Mouse (Mus musculus) left cerebral cortex, adult 18-20 months (tissue): ENCODE results near the gene Slc29a4. TPM values are rescaled to one million over a fixed set of nuclear protein-coding genes. Genes with fewer than 3 reads are reported as not detected.

ENCODE experiments used
- DNase-seq, 2 experiments: peaks; one replicate each; pipeline ENCODE4 v3.0.0; 2021 to 2022; ENCODE audit warnings: low spot score in 2 of 2, mixed read lengths in 1 of 2
- total RNA-seq, 2 experiments: library from RNA; stranded (reverse); gene quantifications; 2 replicates each; pipeline ENCODE4 v1.2.3; 2021

Slc29a4 gene
- total RNA-seq, 2 experiments from 2014 or later: 6.1 to 10.8 TPM

DNA sequence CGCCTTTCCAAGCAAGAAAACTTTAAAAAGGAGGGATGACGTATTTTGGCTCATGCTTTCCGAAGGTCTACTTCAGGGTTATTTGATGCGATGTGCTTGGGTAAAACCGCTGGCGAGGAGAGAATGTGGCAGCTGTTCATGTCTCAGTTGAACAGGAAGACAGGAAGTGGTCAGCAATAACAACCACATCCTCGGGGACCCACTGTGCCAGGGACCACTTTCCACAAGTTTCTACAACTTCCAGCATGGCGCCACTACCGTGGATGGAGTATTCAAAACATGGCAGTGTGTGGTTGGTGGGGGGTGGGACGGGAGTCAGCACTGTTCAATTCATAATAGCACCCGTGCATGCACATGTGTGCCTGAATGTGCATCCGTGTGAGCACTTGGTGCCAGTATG, 38.0 kb downstream of the Slc29a4 start:
- DNase-seq: no peak

DNA sequence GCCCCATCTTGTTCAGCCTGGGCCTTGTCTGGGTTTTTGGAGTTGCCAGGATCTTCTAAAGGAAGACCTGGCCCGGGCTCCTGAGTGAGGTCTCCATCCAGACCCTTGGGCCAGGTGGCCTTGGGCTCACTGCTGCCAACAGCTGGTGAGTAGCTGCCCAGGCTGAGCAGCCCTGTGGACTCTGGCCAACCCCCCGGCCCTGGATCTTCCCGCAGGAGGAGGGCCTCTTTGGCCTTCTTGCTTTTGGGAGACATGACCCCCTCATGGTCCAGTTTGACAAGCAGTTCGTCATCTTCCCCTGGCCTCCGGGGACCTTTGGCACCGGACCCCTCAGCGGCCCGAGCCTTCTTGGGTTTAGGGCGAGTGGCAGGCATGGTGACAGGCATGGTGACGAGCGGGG, 39.6 kb downstream of the Slc29a4 start:
- no peak for DNase-seq

DNA sequence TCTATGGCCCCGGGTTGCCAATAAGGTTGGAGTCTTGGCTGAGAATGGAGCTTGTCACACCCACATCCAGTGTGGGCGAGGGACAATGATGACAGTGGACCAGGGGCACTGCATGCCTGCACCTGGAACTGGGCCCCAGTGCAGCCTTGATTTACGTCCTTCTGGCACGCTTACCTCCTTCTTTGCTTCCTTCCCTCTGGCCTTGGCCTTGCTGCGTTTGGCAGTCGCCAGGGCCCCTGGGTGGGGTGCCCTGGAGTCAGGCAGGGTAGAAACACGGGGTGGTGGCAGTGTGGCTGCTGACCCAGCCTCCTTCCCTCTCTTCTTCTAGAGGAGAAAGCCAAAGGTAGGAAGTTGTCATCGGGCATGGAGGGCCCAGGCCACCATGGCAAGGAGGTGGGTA, 47.6 kb downstream of the Slc29a4 start:
- no peak for DNase-seq

DNA sequence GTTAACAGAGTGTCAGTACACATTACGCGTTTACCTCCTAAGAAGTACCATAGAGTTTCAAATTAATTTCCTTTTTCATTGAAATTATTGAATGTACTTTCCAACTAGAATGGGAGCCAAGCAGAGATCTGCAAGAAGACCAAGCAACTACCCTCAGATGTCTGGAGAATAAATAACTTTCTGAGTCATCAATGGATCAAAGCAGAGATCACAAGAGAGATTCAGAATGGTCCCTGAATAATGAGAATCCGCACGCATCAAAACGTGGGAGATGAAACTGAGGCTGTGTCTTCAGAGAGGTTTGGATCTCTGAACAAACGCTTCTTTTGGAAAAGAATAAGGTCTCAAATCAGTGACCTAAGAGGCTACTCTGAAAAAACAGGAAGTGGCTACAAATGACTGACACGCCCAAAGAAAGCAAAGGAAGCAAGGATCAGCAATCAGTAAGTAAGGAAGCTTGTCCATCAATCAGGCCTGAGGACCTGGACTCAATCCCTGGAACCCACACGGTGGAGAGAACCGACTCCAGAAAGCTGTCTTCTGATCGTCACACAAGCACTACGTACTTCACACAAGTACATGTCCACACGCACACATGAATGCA, 54.8 kb downstream of the Slc29a4 start:
- no peak for DNase-seq

DNA sequence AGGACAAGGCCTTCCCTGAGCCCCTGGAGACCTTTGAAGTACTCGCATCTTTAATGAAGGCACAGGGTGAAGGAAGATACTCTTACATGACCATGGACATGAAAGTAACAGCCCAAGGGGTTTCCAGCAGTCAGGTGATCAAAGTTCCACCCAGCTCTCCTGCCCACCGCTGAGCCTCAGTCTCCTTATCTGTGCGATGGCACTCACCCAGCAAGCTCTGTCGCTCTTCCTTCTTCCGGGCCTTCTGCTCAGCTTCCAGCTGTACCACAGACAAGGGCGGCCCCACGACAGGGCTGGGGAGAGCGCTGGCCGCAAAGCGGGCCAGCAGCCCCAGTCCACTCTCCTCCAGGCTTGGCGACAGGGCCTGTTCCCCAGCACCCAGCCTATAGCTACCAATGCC, 57.9 kb downstream of the Slc29a4 start:
- no peak for DNase-seq

DNA sequence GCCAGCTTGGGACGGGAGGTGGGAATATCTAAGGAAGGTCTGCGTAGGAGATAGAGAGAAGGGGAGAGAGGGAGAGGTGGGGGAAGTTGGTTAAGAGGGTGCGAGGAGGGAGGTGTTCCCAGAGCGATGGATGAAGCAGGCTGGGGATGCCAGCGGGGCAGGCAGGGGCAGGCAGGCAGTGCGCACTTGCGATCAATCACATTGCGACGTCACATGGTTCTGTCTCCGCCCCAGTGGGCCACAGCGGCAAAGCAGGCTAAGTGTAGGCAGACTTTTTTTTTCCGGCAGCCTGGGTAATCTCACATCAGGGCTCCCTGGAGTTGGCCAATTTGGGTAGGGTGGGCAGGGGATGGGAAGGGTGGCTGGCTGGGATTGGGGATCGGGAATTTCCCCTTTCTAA, 59.9 kb downstream of the Slc29a4 start:
- DNase-seq: no peak

DNA sequence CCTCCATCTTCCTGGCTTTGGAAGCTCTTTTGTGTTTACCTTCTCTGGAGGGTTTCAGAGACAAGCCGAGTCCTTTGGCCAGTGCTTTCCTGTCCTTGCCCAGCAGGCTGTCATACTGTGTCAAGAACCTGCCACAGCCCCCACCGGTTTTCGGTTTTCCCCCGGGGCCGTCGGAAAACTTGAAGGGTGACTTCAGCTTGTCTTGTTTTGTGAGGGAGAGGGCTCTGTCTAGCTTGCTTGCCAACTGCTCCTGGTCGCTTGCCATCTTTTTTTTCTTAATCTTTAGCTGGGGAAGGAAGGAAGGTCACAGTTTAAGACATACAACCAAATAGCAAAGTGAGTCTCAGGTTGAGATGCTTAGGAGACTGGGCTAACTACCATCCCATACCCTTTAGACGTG, 67.5 kb downstream of the Slc29a4 start:
- no peak for DNase-seq

DNA sequence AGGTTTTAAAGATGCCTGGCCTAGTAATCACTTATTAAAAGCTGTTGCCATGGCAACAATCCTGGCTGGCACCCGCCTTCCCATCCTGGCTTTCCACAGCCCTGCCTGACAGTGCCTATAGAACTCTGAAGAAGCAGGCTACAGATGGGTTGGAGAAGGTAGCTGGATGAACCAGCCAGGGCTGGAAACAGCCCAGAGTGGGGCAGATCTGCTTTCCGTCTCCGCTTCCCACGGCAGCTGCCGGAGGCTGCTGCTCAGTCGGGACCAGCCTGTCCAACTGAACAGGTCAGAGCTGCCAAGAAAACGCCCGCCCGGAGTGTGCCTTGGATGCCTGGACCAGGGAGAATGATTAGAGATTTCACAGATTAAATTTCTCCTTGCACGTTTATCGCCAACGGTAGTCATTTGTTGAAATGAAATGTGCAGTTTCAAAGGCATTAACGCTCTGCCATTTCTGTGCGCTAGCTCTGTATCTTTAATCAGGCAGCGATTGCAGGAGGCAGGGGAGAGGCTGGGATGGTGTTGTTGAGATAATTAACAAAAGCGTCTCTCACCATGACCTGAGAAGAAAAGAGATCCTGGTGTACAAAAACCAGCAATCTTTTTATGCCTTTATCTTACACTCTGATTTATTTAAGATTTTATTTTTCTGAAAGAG, 69.1 kb downstream of the Slc29a4 start:
- peak; percentile 68 to 81 for DNase-seq

DNA sequence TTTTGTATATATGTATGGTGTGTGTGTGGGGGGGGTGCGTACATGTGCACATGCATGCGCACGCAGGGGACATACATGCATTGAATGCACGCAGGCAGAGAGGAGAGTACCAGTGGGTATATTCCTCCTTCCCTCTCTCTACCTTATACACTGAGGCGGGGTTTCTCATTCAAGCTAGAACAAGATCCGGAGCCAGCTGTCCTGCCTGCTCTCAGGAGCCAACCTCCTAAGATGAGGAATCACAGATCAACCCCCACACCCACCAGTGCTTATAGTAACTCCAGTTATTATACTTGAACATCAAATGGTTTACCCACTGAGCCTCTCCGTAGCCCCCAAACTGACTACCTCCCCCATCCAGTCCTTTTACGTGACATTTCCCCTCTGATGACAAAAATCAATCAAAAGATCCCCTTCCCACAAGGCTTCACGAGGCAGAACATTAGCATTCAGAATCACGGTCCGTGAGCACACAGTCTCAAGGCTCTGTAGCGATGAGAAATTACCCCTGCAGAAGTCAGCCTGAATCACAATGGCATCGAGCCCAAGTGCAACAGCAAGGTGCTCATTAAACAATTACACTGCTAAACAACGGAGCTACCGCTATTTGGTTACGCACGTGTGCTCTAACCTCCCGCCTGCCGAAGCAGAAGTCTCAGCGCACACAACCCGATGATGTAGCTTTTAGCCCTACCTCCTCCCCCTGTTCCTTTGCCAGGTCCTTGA, 69.9 kb downstream of the Slc29a4 start:
- DNase-seq: no peak

DNA sequence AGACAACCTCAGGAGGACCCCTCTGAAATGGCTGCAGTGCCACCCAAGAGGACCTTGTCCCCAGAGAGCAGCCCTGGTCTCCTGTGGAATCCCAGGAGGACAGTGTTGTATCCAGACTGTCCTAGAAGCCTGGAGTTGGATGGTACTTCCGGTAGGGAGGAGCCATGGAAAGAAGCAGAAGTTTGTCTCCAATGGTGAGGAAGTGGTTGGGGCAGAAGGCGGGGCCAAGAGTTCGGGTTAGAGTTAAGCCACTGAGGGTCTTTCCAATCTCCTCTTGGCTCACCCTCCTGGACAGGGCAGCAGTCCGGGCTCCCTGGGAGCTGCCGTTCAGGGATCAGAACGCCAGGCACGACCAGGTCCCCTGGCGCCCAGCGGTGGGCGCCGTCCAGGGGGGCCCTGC, 72.0 kb downstream of the Slc29a4 start:
- no peak for DNase-seq

DNA sequence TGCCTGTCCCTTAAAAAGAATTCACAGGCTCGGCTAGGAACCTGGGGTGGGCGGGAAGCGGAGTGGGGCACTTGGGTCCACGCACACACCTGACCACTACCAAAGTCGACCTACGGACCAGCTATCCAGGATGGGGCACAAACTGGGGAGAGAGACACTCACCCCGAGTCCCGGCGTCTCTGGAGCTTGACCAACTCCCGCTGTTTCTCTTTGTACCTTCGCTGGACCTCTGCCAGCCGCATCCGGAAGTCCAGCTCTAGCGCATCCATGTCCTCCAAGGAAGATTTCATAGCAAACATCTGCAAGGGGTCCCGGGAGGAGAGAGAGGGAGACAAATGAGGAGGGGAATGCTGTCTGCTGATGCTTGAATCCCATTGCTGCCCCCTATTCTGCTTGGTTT, 72.6 kb downstream of the Slc29a4 start:
- no peak for DNase-seq

DNA sequence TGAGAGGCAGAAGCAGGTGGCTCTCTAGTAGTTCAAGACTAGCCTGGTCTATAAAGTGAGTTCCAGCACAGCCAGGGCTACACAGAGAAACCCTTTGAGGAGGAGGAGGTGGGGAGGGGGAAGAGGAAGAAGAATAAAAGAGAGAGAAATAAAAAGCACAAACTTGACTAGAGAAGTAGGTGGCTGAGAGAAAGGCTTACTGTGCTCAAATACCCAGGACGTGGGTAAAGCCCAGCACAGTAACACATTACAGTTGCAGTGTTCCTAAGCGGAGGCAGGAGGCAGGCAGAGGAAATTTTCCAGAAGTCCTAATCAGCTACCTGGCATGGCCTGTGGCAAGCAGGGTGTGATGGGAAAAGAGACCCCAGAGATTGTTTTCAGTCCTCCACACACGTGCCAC, 74.4 kb downstream of the Slc29a4 start:
- no peak for DNase-seq

DNA sequence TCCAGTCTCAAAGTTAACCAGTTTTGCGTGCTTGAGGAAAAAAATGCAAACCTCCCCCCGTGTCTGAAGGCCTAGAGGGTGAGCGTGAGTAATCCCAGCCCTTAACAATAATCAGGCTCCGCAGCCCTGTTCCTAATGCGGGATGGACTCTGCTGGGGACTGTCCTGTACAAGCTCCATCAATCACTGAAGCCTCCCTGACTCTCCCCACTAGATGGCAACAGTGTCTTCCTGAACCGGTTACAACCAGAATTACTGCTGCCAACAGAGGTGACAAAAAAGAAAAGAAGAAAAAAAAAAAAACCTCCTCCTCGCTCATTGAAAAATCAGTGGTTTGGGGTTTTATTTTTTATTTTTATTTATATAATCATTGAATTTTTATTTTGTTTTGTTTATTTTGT, 75.6 kb downstream of the Slc29a4 start:
- peak; percentile 72 to 76 for DNase-seq

DNA sequence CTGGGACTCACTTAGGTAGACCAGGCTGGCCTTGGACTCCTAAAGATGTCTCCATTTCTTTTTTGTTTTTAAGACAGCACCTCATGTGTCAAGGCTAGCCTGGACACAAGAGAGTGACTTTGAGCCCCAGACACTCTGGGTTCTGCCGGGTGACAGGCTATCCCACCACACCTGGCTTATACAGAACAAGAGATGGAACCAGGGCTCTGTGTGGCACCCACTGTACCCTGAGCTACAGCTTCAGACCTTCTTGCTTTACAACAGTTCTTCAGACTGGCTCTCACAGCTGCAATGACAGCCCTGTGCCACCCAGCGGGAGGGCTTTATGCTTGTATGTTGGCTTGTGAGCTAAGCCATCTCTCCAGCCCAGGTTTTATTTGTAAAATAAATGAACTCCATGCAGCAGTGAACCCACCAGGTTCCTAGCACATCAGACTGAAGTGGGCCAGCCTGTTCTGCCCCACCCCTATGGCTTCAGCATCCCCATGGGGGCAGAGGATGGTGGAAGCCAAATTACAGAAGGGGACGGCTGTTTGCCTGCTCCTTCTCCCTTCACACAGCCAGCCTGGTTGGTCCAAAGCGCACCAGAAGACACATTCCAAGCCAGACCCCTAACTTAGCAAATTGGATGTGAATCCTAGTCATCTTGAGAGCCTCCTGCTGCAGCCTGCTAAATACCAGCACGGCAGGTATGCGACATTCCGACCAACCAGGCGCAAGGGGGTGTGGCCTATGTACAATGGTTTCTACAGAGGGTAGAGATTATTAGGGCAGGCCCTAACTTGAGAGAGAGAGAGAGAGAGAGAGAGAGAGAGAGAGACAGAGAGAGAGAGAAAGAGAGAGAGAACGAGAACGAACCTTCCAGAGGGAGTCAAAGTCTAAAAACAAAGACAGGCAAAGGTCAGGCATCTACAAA, 76.3 kb downstream of the Slc29a4 start:
- no peak for DNase-seq

DNA sequence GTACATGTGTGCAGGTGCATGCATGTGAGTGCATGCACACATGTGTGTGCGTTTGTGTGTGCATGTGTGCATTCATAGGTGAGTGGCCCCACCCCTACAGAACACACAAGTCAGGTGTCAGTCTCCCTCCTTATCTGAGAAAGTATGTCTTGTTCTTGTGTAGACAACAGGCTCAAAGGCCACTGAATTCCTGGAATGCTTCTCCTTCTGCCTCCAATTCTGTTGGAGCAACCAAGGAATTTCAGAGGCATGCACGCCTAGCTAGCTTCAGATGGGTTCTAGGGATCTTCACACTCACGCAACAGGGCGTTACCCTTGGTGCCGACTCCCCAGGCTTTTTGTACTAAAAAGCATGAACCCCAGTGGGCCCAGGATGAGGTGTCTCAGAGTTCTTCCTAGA, 77.3 kb downstream of the Slc29a4 start:
- no peak for DNase-seq

DNA sequence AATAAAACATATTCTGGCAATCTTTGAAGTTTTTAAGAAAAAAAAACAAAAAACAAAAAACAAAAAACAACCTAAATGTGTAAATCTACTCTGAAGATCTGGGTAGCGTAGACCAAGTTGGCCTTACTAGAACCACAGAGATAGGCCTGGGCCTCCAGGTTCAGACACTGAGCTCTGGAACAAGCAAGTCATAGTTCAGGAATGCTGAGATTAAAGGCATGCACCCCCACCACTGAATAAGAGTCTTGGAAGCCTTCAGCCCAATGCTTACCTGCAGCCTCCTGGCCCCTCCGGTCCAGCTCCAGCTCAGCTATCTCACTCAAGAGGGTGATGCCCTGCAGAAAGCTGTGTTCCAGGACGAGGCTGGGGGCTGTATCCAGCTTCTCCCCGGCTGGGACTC, 78.7 kb downstream of the Slc29a4 start:
- no peak for DNase-seq

DNA sequence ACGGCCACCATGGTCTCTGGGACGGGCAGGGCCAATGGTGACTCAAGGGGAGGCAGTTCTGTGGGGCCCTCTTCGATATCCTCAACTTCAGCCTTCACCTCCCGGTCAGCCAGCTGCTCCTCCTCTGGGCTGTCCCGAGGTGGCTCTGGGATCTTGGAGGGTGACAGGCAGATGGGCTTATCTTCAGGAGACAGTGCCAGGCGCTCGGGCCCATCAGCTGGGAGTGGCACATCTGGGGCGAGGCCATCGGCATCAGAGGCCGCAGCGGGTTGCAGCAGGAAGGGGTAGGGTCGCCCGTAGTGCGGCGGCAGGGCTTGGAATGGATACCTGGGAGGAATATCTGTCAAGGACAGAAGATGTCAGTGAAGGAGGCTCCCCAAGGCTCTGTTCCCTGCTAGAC, 79.7 kb downstream of the Slc29a4 start:
- no peak for DNase-seq
